Mouse (Mus musculus) lung, adult 2 months (tissue): ENCODE data around the gene Avpi1. TPM values are rescaled to one million over a fixed set of nuclear protein-coding genes. Genes with fewer than 3 reads are reported as not detected.

Experiments
- DNase-seq: peaks from one replicate; pipeline ENCODE4 v3.0.0; 2022
- H3K4me1 ChIP-seq: fragments of 200-500 bp; 2 replicates; pipeline ENCODE4 v1.6.1; 2011; ENCODE audit warnings: low read length; ENCODE audit not compliant: control insufficient read depth, insufficient read depth
- H3K4me3 ChIP-seq: fragments of 200-500 bp; replicated peaks from 2 replicates; pipeline ENCODE3; 2011; ENCODE audit warnings: low read depth, mild to moderate bottlenecking, control low read depth, low read length; ENCODE audit errors: extremely low read depth
- CTCF ChIP-seq: fragments of 200-500 bp; IDR thresholded peaks from 2 replicates; pipeline ENCODE4 v1.5.1; 2011; ENCODE audit warnings: mild to moderate bottlenecking, low read length, control low read depth; ENCODE audit not compliant: insufficient read depth
- POLR2A ChIP-seq: fragments of 200-500 bp; IDR thresholded peaks from 2 replicates; pipeline ENCODE4 v1.6.1; 2011; ENCODE audit warnings: low read depth, mild to moderate bottlenecking, control low read depth, low read length, borderline replicate concordance; ENCODE audit errors: extremely low read depth
- WGBS: fragments of 180-500 bp; shearing (Covaris S2); methylation state at CpG from one replicate; pipeline ENCODE4 v1.1.7; 2018; 5-methylcytosine and 5-hydroxymethylcytosine counted together
- polyA plus RNA-seq: library from polyadenylated mRNA; depleted of rRNA; stranded (reverse); fragments of >200 nt; gene quantifications from 2 replicates; pipeline ENCODE4 v1.2.3, GENCODE M21; 2012; rRNA removed

Avpi1 gene
- polyA plus RNA-seq: 46.8 and 69.6 TPM in 2 replicates

- peak within 1 kb of the TSS; percentile 92 for H3K4me3 ChIP-seq
- DNase-seq: peak; percentile 100
- H3K4me1 ChIP-seq: peaks cover 23% of the 10 kb centered on the region
- WGBS: under 1% methylated on average over 54 of the region's 54 CpGs
- peak; percentile 84; the same call in 1 of the 2 replicates for TF ChIP-seq POLR2A
- TF ChIP-seq CTCF: no peak
Observed at GRCm38 (mm10) chr19:42128787-42129508, at the start of gene Avpi1. Avpi1 (minus strand) TSS chr19:42129059.

- no peak overlapping the region for H3K4me3 ChIP-seq
- 84% methylated on average over 2 of the region's 2 CpGs for WGBS
- no peaks in the 10 kb centered on the region for H3K4me1 ChIP-seq
- no peak for DNase-seq
- no peak for TF ChIP-seq CTCF
Observed at GRCm38 (mm10) chr19:42177461-42177860, 48.6 kb upstream of the Avpi1 start.

DNA sequence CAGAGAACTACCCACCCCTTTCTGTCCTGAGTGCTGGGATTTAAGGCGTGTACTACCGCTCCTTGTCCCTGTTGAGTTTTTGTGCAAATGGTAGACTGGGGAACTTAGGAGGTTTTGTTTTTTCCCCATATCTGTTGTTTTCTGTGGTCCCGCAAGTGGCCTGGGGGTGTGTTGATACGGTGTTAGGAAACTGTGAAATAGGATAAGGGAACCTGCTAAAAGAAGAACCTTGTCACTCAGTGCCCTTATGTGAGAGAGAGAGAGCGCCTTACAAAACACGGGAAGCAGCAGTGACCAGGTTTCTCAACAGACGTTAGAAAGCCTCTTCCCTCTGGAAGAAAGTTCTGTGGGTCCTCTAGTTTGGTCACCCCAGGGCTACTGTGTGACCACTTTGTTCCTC lies 48.0 kb upstream of the Avpi1 start:
- DNase-seq: no peak
- Histone ChIP-seq H3K4me1 (no peaks in the 10 kb centered on the region), H3K4me3 (no peak overlapping the region)
- no peak for TF ChIP-seq POLR2A
- TF ChIP-seq CTCF: no peak
- WGBS: 79% methylated on average over 7 of the region's 7 CpGs

GRCm38 (mm10) chr19:42170025-42170969 lies 41.4 kb upstream of the Avpi1 start:
- Histone ChIP-seq H3K4me3 (peak overlapping the region; percentile 79), H3K4me1 (peaks cover 3% of the 10 kb centered on the region; the same call in 1 of the 2 replicates)
- TF ChIP-seq POLR2A: peak; percentile 83; the same call in 1 of the 2 replicates
- no peak for TF ChIP-seq CTCF
- peak; percentile 88 for DNase-seq
- WGBS: 2% methylated on average over 56 of the region's 56 CpGs

- WGBS: 58% methylated on average over 10 of the region's 10 CpGs
- Histone ChIP-seq H3K4me1 (peaks cover 3% of the 10 kb centered on the region; the same call in 1 of the 2 replicates), H3K4me3 (no peak overlapping the region)
- TF ChIP-seq CTCF (no peak), POLR2A (no peak)
- DNase-seq: no peak
Observed at GRCm38 (mm10) chr19:42169322-42169975, 40.6 kb upstream of the Avpi1 start.

GRCm38 (mm10) chr19:42167489-42167888 lies 38.6 kb upstream of the Avpi1 start:
- WGBS: 71% methylated on average over 9 of the region's 9 CpGs
- Histone ChIP-seq H3K4me1 (peaks cover 3% of the 10 kb centered on the region; the same call in 1 of the 2 replicates), H3K4me3 (no peak overlapping the region)
- TF ChIP-seq POLR2A (no peak), CTCF (no peak)
- DNase-seq: no peak

- no peak for DNase-seq
- WGBS: 38% methylated on average over 3 of the region's 3 CpGs
- Histone ChIP-seq H3K4me3 (no peak overlapping the region), H3K4me1 (peaks cover 3% of the 10 kb centered on the region; the same call in 1 of the 2 replicates)
- TF ChIP-seq CTCF (no peak), POLR2A (no peak)
Observed at GRCm38 (mm10) chr19:42166766-42167165, 37.9 kb upstream of the Avpi1 start.

- WGBS: 1% methylated on average over 12 of the region's 12 CpGs
- no peak for TF ChIP-seq POLR2A
- TF ChIP-seq CTCF: peak; percentile 96
- Histone ChIP-seq H3K4me3 (no peak overlapping the region), H3K4me1 (peaks cover under 1% of the 10 kb centered on the region; the same call in 1 of the 2 replicates)
- peak; percentile 87 for DNase-seq
Observed at GRCm38 (mm10) chr19:42166130-42166529, 37.3 kb upstream of the Avpi1 start.

GRCm38 (mm10) chr19:42164188-42164587 lies 35.3 kb upstream of the Avpi1 start:
- no peak overlapping the region for H3K4me3 ChIP-seq
- no peak for TF ChIP-seq CTCF
- TF ChIP-seq POLR2A: no peak
- 26% methylated on average over 7 of the region's 7 CpGs for WGBS
- no peaks in the 10 kb centered on the region for H3K4me1 ChIP-seq
- DNase-seq: no peak
